Mouse (Mus musculus) midbrain, postnatal 0 days (tissue): ENCODE results near the gene Pank3. TPM values are rescaled to one million over a fixed set of nuclear protein-coding genes. Genes with fewer than 3 reads are reported as not detected.
A peak's percentile ranks its signal among the peaks of the same experiment; 100 is the strongest.

Source experiments
- ATAC-seq: fragments of 200-750 bp; cut with Nextera tagmentation; 2 replicates; pipeline ENCODE4 v1.8.0; 2017; ENCODE audit warnings: moderate number of reproducible peaks, mild to moderate bottlenecking, moderate TSS enrichment, moderate library complexity; ENCODE audit not compliant: low FRiP score
- DNase-seq: peaks from one replicate; pipeline ENCODE4 v3.0.0-alpha.2; 2015; ENCODE audit warnings: low spot score
- H3K27ac ChIP-seq: fragments of 300-500 bp; sonication (generic); 2 replicates; pipeline ENCODE4 v1.5.1; 2014; ENCODE audit warnings: low read depth, mild to moderate bottlenecking, low read length, mixed read lengths
- H3K27me3 ChIP-seq: fragments of 300-500 bp; sonication (generic); 2 replicates; pipeline ENCODE4 v1.6.1; 2014; ENCODE audit warnings: low read length, control low read depth, mixed read lengths; ENCODE audit not compliant: insufficient read depth
- H3K36me3 ChIP-seq: fragments of 300-500 bp; sonication (generic); 2 replicates; pipeline ENCODE4 v1.6.1; 2014; ENCODE audit warnings: low read length, control low read depth, mixed read lengths; ENCODE audit not compliant: insufficient read depth
- H3K4me1 ChIP-seq: fragments of 300-500 bp; sonication (generic); 2 replicates; pipeline ENCODE4 v1.6.1; 2014; ENCODE audit warnings: mild to moderate bottlenecking, control low read depth, antibody characterized with exemption, low read length, mixed read lengths; ENCODE audit not compliant: insufficient read depth
- H3K4me2 ChIP-seq: fragments of 300-500 bp; sonication (generic); 2 replicates; pipeline ENCODE4 v1.6.1; 2014; ENCODE audit warnings: low read depth, mild to moderate bottlenecking, low read length, mixed read lengths; ENCODE audit not compliant: poor library complexity, severe bottlenecking
- H3K4me3 ChIP-seq: fragments of 300-500 bp; sonication (generic); 2 replicates; pipeline ENCODE4 v1.5.1; 2014; ENCODE audit warnings: low read depth, mild to moderate bottlenecking, low read length, moderate library complexity
- H3K9ac ChIP-seq: fragments of 300-500 bp; sonication (generic); replicated peaks from 2 replicates; pipeline ENCODE4 v1.6.1; 2014; ENCODE audit warnings: mild to moderate bottlenecking, low read length, moderate library complexity, mixed read lengths; ENCODE audit not compliant: poor library complexity, severe bottlenecking
- H3K9me3 ChIP-seq: fragments of 300-500 bp; sonication (generic); 2 replicates; pipeline ENCODE4 v1.6.1; 2016; ENCODE audit warnings: low read length, control low read depth
- CTCF ChIP-seq: IDR thresholded peaks from 2 replicates; pipeline ENCODE4 v1.5.1; 2016; ENCODE audit warnings: antibody characterized with exemption, mild to moderate bottlenecking
- WGBS: fragments of 180-500 bp; shearing (Covaris S2); extraction: QIAGEN DNeasy Blood & Tissue Kit; methylation state at CpG from one replicate; pipeline ENCODE4 v1.1.7; 2014; 5-methylcytosine and 5-hydroxymethylcytosine counted together
- polyA plus RNA-seq: library from polyadenylated mRNA; unstranded; fragments of >200 nt; fragmentation: Nextera tagmentation; extraction: Ambion mirVana; gene quantifications from 2 replicates; pipeline ENCODE4 v1.2.1, GENCODE M21; 2015
- total RNA-seq: library from RNA; depleted of rRNA; stranded (reverse); fragments of >200 nt; gene quantifications from 2 replicates; pipeline ENCODE4 v1.2.3, GENCODE M21; 2014

Pank3 gene
- total and polyA plus RNA-seq, 2 experiments from 2014 or later: 11.7 to 78.5 TPM

- H3K4me1 ChIP-seq: no peaks in the 10 kb centered on the region
- ATAC-seq (peak; percentile 80), DNase-seq (peak; percentile 63)
- peak overlapping the region; percentile 93 for H3K4me3 ChIP-seq
- H3K27me3 ChIP-seq: no peaks in the 10 kb centered on the region
- under 1% methylated on average over 36 of the region's 41 CpGs for WGBS
- H3K9ac ChIP-seq: peak overlapping the region; percentile 99
- TF ChIP-seq CTCF: no peak
- H3K9me3 ChIP-seq: no peaks in the 10 kb centered on the region
- H3K36me3 ChIP-seq: no peaks in the 10 kb centered on the region
- peak overlapping the region; percentile 72 for H3K4me2 ChIP-seq
- H3K27ac ChIP-seq: peak overlapping the region; percentile 98
These were observed 608 bp downstream of the Pank3 start for GRCm38 (mm10) chr11:35769746-35770437.

DNA sequence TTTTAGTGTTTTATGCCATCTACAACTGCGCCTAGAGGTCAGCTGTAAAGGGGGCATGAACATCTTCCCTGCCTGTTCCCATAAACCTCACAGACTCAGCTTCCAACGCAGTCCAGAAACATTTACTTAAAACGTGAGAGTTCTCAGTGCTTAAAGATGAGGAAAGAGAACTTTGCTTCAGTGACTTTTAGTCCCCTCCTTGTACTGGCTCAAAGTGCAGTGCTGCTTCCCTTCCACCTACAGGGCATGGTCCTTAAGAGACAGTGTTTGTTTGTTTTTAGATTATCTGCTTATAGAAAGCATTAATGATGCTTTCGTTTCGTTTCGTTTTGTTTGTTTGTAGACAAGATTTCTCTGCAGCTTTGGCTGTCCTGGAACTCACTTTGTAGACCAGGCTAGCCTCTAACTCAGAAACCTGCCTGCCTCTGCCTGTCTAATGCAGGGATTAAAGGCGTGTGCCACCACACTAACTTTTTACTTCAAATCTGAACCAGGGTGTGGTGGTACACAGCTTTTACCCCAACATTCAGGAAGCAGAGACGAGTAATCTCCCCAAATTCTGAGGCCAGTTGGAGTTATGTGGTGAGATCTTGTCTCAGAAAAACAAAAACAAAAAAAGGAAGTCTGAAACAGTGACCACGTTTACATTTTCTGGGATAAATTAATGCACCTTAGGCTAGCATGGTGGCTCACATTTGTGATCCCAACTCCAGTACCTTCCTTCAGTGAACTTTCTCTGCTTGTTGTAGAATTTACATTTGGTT lies 1.6 kb downstream of the Pank3 start:
- H3K4me3 ChIP-seq: peak overlapping the region; percentile 93
- H3K4me2 ChIP-seq: peak overlapping the region; percentile 72
- H3K9ac ChIP-seq: peak overlapping the region; percentile 99; the same call in 1 of the 2 replicates
- no peaks in the 10 kb centered on the region for H3K36me3 ChIP-seq
- WGBS: 67% methylated on average over 9 of the region's 9 CpGs
- ATAC-seq (no peak), DNase-seq (no peak)
- H3K9me3 ChIP-seq: no peaks in the 10 kb centered on the region
- no peak for TF ChIP-seq CTCF
- H3K4me1 ChIP-seq: no peaks in the 10 kb centered on the region
- H3K27me3 ChIP-seq: no peaks in the 10 kb centered on the region
- H3K27ac ChIP-seq: no peak overlapping the region; the same call in 1 of the 2 replicates

DNA sequence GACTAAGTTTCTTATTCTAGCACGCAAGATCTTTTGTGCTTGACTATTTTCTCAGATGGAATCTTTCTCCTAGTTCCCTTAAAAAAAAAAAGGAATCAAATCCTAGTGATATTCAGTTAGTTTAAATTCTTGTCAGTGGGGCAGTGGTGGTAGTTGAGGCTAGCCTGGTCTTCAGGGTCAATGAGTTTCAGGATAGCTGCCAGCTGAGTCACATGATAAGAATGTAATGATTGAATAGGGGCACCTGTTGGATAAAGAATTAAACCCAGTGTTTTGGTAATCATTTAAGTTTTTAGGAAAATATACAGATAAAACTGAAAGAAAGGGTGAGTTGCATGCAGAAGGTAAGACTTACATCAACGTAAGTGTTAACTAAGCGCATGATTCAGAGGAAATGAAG lies 6.3 kb downstream of the Pank3 start:
- no peak for DNase-seq
- H3K36me3 ChIP-seq: peaks cover 13% of the 10 kb centered on the region; the same call in 1 of the 2 replicates
- no peaks in the 10 kb centered on the region for H3K4me1 ChIP-seq
- no peak for TF ChIP-seq CTCF
- H3K4me3 ChIP-seq: no peak overlapping the region
- no peak overlapping the region for H3K9ac ChIP-seq
- H3K4me2 ChIP-seq: no peak overlapping the region
- no peaks in the 10 kb centered on the region for H3K9me3 ChIP-seq
- WGBS: 96% methylated on average over 3 of the region's 3 CpGs
- ATAC-seq: no peak
- H3K27me3 ChIP-seq: no peaks in the 10 kb centered on the region
- no peak overlapping the region for H3K27ac ChIP-seq

DNA sequence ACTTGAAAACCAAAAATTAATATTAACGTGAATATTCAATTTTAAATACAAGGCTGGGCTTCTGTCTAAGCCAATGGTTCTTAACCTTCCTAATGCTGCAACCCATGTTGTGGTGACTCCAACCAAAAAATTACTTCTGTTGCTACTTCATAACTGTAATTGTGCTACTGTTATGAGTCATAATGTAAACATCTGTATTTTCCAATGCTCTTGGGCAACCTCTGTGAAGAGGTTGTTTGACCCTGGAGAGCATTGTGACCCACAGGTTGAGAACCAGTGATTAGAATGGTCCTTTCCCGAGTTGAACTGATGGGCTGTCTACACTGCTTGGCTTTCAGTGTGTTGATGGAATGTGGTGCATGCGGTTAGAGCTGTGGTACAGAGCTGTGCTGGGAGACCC lies 7.2 kb downstream of the Pank3 start:
- 92% methylated on average over 3 of the region's 3 CpGs for WGBS
- Histone ChIP-seq H3K4me3 (no peak overlapping the region), H3K4me2 (no peak overlapping the region), H3K27me3 (no peaks in the 10 kb centered on the region), H3K27ac (no peak overlapping the region), H3K36me3 (peaks cover 14% of the 10 kb centered on the region; the same call in 1 of the 2 replicates), H3K4me1 (no peaks in the 10 kb centered on the region), H3K9me3 (no peaks in the 10 kb centered on the region), H3K9ac (no peak overlapping the region)
- no peak for DNase-seq
- ATAC-seq: no peak
- TF ChIP-seq CTCF: no peak

DNA sequence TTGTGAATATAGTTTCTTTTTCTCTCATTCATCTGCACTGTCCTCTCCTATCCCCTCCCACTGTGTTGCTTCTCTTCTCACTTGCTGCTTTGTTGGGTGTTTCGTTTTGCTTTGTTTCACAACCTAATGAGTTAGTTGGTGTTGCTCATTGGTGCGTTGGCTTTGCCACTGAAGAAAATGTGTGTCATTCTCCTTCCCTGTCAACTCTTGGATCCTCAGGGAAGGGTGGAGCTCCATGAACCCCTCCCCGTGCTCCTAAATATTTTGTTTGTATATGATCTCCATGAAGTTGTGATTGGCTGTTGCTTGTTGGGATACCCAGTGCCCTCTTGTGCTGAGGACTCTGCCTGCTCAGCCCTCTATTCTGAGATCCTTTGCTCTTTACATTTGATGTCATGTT lies 11.1 kb downstream of the Pank3 start:
- Histone ChIP-seq H3K4me1 (no peaks in the 10 kb centered on the region), H3K9me3 (no peaks in the 10 kb centered on the region), H3K4me2 (no peak overlapping the region), H3K27me3 (no peaks in the 10 kb centered on the region), H3K36me3 (peaks cover 38% of the 10 kb centered on the region), H3K9ac (no peak overlapping the region), H3K27ac (no peak overlapping the region), H3K4me3 (no peak overlapping the region)
- ATAC-seq: no peak
- DNase-seq: no peak
- 85% methylated on average over 3 of the region's 3 CpGs for WGBS
- TF ChIP-seq CTCF: no peak

- TF ChIP-seq CTCF: no peak
- DNase-seq (no peak), ATAC-seq (no peak)
- WGBS: 98% methylated on average over 3 of the region's 3 CpGs
- Histone ChIP-seq H3K27ac (no peak overlapping the region), H3K4me1 (no peaks in the 10 kb centered on the region), H3K9ac (no peak overlapping the region), H3K4me3 (no peak overlapping the region), H3K4me2 (no peak overlapping the region), H3K36me3 (peaks cover 40% of the 10 kb centered on the region), H3K9me3 (no peaks in the 10 kb centered on the region), H3K27me3 (no peaks in the 10 kb centered on the region)
These were observed 13.2 kb downstream of the Pank3 start for GRCm38 (mm10) chr11:35782444-35782843.
